Comparison of ENCODE assay signal across 34 mouse cellular contexts in genomic region chr5:128899971-128900370, GRCm38 (mm10). TPM values are rescaled to one million over a fixed set of nuclear protein-coding genes. Genes with fewer than 3 reads are reported as not detected.
A peak's percentile ranks its signal among the peaks of the same experiment; 100 is the strongest.
DNase-seq lines count a peak whose midpoint lies in the region; ATAC-seq lines count a peak whose summit lies in the region.
"Had no signal": no experiment of that assay in that cellular context is flagged by ENCODE, and none has a peak within 500 bp of the region (broad histone marks: within the 10 kb centered on the region; RNA-seq: fewer than 3 reads in every experiment).

No protein-coding gene starts in this region.

- no peak for ATAC-seq in kidney, embryonic 15.5 days (replicated peaks; ENCODE audit: low FRiP score)
- no peak for ATAC-seq in limb, embryonic 11.5 days (ENCODE audit: insufficient number of reproducible peaks, low FRiP score, low TSS enrichment, low read depth)
- ATAC-seq in megakaryocyte progenitor cell, adult 5-6 weeks (replicated peaks; ENCODE audit: poor library complexity), result no peak
- ATAC-seq in forebrain, embryonic 13.5 days, result no peak
- ATAC-seq: forebrain, embryonic 15.5 days; hindbrain, postnatal 0 days; intestine, embryonic 16.5 days; Patski had no signal

- H3K27ac ChIP-seq in kidney, embryonic 15.5 days, result no peak overlapping the region
- peak overlapping the region; percentile 41; the same call in 1 of the 2 replicates for H3K27ac ChIP-seq in embryonic facial prominence, embryonic 10.5 days (replicated peaks)
- 0 out of 2 replicates have a peak overlapping the region, but pooled peaks have one; percentile 6 for H3K27ac ChIP-seq in limb, embryonic 11.5 days (replicated peaks; ENCODE audit: low read depth, low read length)
- H3K27ac ChIP-seq in forebrain, embryonic 13.5 days, result no peak overlapping the region
- H3K27ac ChIP-seq: embryonic facial prominence, embryonic 12.5 days; forebrain, embryonic 15.5 days; gastrocnemius, adult 2 months; heart, adult 2 months; hindbrain, postnatal 0 days; layer of hippocampus, adult 2 months; left cerebral cortex, adult 2 months; liver, embryonic 14.5 days; midbrain, embryonic 10.5 days had no signal

- H3K9me3 ChIP-seq in kidney, embryonic 15.5 days (replicated peaks), result no peaks in the 10 kb centered on the region
- H3K9me3 ChIP-seq in embryonic facial prominence, embryonic 10.5 days, result no peaks in the 10 kb centered on the region
- no peaks in the 10 kb centered on the region for H3K9me3 ChIP-seq in limb, embryonic 11.5 days (ENCODE audit: control insufficient read depth, low read length)
- H3K9me3 ChIP-seq in forebrain, embryonic 13.5 days (replicated peaks), result no peaks in the 10 kb centered on the region
- H3K9me3 ChIP-seq: embryonic facial prominence, embryonic 12.5 days; forebrain, embryonic 15.5 days; midbrain, embryonic 10.5 days had no signal

- H3K4me3 ChIP-seq in kidney, embryonic 15.5 days (replicated peaks), result no peak overlapping the region
- H3K4me3 ChIP-seq in embryonic facial prominence, embryonic 10.5 days, result no peak overlapping the region
- H3K4me3 ChIP-seq in limb, embryonic 11.5 days (ENCODE audit: low read depth, low read length), result no peak overlapping the region
- H3K4me3 ChIP-seq in forebrain, embryonic 13.5 days, result no peak overlapping the region
- H3K4me3 ChIP-seq: embryonic facial prominence, embryonic 12.5 days; forebrain, embryonic 15.5 days; gastrocnemius, adult 2 months; heart, adult 2 months; layer of hippocampus, adult 2 months; left cerebral cortex, adult 2 months; midbrain, embryonic 10.5 days; myocyte had no signal

- H3K4me1 ChIP-seq in kidney, embryonic 15.5 days, result peaks cover 20% of the 10 kb centered on the region
- H3K4me1 ChIP-seq in embryonic facial prominence, embryonic 10.5 days, result peaks cover 35% of the 10 kb centered on the region
- peaks cover 13% of the 10 kb centered on the region for H3K4me1 ChIP-seq in limb, embryonic 11.5 days (ENCODE audit: control insufficient read depth, insufficient read depth, low read length)
- H3K4me1 ChIP-seq in forebrain, embryonic 13.5 days, result peaks cover 22% of the 10 kb centered on the region

- 0 out of 2 replicates have a peak overlapping the region, but pooled peaks have one; percentile 7 for H3K4me2 ChIP-seq in kidney, embryonic 15.5 days
- no peak overlapping the region for H3K4me2 ChIP-seq in limb, embryonic 11.5 days (ENCODE audit: low read depth, severe bottlenecking)
- no peak overlapping the region for H3K4me2 ChIP-seq in forebrain, embryonic 13.5 days
- H3K4me2 ChIP-seq: embryonic facial prominence, embryonic 12.5 days; forebrain, embryonic 15.5 days; lung, embryonic 14.5 days had no signal

- no peak for DNase-seq in kidney, postnatal 4 days
- peak; percentile 27 for DNase-seq in R1 (ENCODE audit: low read depth, low spot score)
- peak; percentile 27 for DNase-seq in embryonic facial prominence, embryonic 10.5 days (ENCODE audit: low spot score)
- DNase-seq in limb, embryonic 11.5 days (ENCODE audit: low spot score), result peak; percentile 50
- DNase-seq: adrenal gland, postnatal 14 days; cerebellum, adult 11 months; cerebellum, adult 9-10 months; cerebellum, postnatal 36 days; gastrocnemius, adult 2 months; gastrocnemius, postnatal 36 days; heart, adult 2 months; heart, postnatal 14 days; kidney, adult 8-10 months; kidney, postnatal 14 days; liver; lung, embryonic 14.5 days; lung, postnatal 14 days; right cerebral cortex, postnatal 25 days; thymus, adult 18-20 months; thymus, postnatal 36 days had no signal

- H3K27me3 ChIP-seq in kidney, embryonic 15.5 days, result peaks cover 11% of the 10 kb centered on the region; the same call in 1 of the 2 replicates
- no peaks in the 10 kb centered on the region for H3K27me3 ChIP-seq in embryonic facial prominence, embryonic 10.5 days (replicated peaks; ENCODE audit: low read depth, poor library complexity, severe bottlenecking)
- H3K27me3 ChIP-seq in limb, embryonic 11.5 days (ENCODE audit: control insufficient read depth, insufficient read depth, low read length), result no peaks in the 10 kb centered on the region
- H3K27me3 ChIP-seq in forebrain, embryonic 13.5 days, result no peaks in the 10 kb centered on the region
- H3K27me3 ChIP-seq: embryonic facial prominence, embryonic 12.5 days; forebrain, embryonic 15.5 days had no signal

- no peak overlapping the region for H3K9ac ChIP-seq in kidney, embryonic 15.5 days
- no peak overlapping the region for H3K9ac ChIP-seq in limb, embryonic 11.5 days (ENCODE audit: low read length)
- H3K9ac ChIP-seq in forebrain, embryonic 13.5 days, result no peak overlapping the region
- H3K9ac ChIP-seq: embryonic facial prominence, embryonic 12.5 days; forebrain, embryonic 15.5 days; liver, embryonic 14.5 days; lung, embryonic 14.5 days had no signal

- WGBS in kidney, embryonic 15.5 days, result 14% methylated on average over 13 of the region's 13 CpGs
- WGBS in embryonic facial prominence, embryonic 10.5 days, result 31% methylated on average over 13 of the region's 13 CpGs
- WGBS in limb, embryonic 11.5 days, result 11% methylated on average over 13 of the region's 13 CpGs
- 46% methylated on average over 13 of the region's 13 CpGs for WGBS in forebrain, embryonic 13.5 days

- H3K36me3 ChIP-seq in kidney, embryonic 15.5 days, result no peaks in the 10 kb centered on the region
- no peaks in the 10 kb centered on the region for H3K36me3 ChIP-seq in embryonic facial prominence, embryonic 10.5 days (replicated peaks)
- no peaks in the 10 kb centered on the region for H3K36me3 ChIP-seq in limb, embryonic 11.5 days (ENCODE audit: control insufficient read depth, insufficient read depth, low read length)
- H3K36me3 ChIP-seq in forebrain, embryonic 13.5 days (ENCODE audit: poor library complexity, severe bottlenecking), result no peaks in the 10 kb centered on the region
- H3K36me3 ChIP-seq: embryonic facial prominence, embryonic 12.5 days; forebrain, embryonic 15.5 days; midbrain, embryonic 10.5 days had no signal

RNA-seq across cellular contexts. Expression of gene Rimbp2, which starts 53.3 kb away (rescaled TPM):
- 0.05 and 0.36 TPM in 2 replicates for polyA plus RNA-seq in kidney, embryonic 15.5 days (2015; fragmentation: Nextera tagmentation; extraction: Ambion mirVana)
- 0.33 and 0.42 TPM in 2 replicates for polyA plus RNA-seq in embryonic facial prominence, embryonic 10.5 days (2016; fragmentation: Nextera tagmentation; extraction: Ambion mirVana)
- polyA plus RNA-seq in limb, embryonic 11.5 days (2014; fragmentation: Nextera tagmentation; extraction: Ambion mirVana), result 0.09 and 0.11 TPM in 2 replicates
- not detected in 2 replicates for total RNA-seq in megakaryocyte progenitor cell, adult 5-6 weeks (2015)
- not detected in 2 replicates for total RNA-seq in megakaryocyte progenitor cell, adult 5-6 weeks (2017)
- polyA plus RNA-seq in forebrain, embryonic 13.5 days (2015; fragmentation: Nextera tagmentation; extraction: Ambion mirVana), result 1.2 and 1.4 TPM in 2 replicates
- total RNA-seq: gastrocnemius, postnatal 36 days; heart, postnatal 14 days; MEL had no signal
- polyA plus RNA-seq: lung, embryonic 14.5 days; myocyte; Patski had no signal

Comparison
In these comparisons a context has a peak if more than half of its experiments do, and no peak if none do; other contexts are left out.
1. H3K27ac ChIP-seq: peak in embryonic facial prominence, embryonic 10.5 days (single experiment) and limb, embryonic 11.5 days (single experiment); none in kidney, embryonic 15.5 days (single experiment) and forebrain, embryonic 13.5 days (single experiment).
2. DNase-seq: peak in R1 (single experiment), embryonic facial prominence, embryonic 10.5 days (single experiment) and limb, embryonic 11.5 days (single experiment); none in kidney, postnatal 4 days (0 of 2).